Mouse (Mus musculus) adrenal gland, adult 2 months (tissue): Measurements from ENCODE around the gene Ranbp3. TPM values are rescaled to one million over a fixed set of nuclear protein-coding genes. Genes with fewer than 3 reads are reported as not detected.

Experiments
- polyA plus RNA-seq: library from polyadenylated mRNA; depleted of rRNA; stranded (reverse); fragments of >200 nt; gene quantifications from 2 replicates; pipeline ENCODE4 v1.2.3, GENCODE M21; 2012; rRNA removed
- total RNA-seq, 2 experiments: library from RNA; stranded (reverse); gene quantifications; 2 replicates each; pipeline ENCODE4 v1.2.3; 2021

Ranbp3 gene
- total and polyA plus RNA-seq, 3 experiments, result 64.3 to 97.1 (median 77.8) TPM

Other genes starting within 250 kb of the Ranbp3 start
- 100 to 1,000 TPM; 149 to 249 TPM for gene Ptprs, start 196.8 kb upstream of the Ranbp3 start, total RNA-seq
- gene Ptprs, start 196.8 kb upstream of the Ranbp3 start, polyA plus RNA-seq, result 573 and 605 TPM in 2 replicates
- gene Znrf4, start 160.9 kb upstream of the Ranbp3 start, total RNA-seq, result not detected
- gene Znrf4, start 160.9 kb upstream of the Ranbp3 start, polyA plus RNA-seq, result not detected in 2 replicates
- under 1 TPM; 0.31 to 0.98 TPM for gene Gm20219, start 118.9 kb upstream of the Ranbp3 start, total RNA-seq
- gene Gm20219, start 118.9 kb upstream of the Ranbp3 start, polyA plus RNA-seq, result 2.6 and 3.0 TPM in 2 replicates
- 100 to 1,000 TPM in 1 of 2 experiments, 10 to 100 TPM in 1; 82.8 to 119 TPM for gene Safb2, start 88.7 kb upstream of the Ranbp3 start, total RNA-seq
- 65.4 and 89.2 TPM in 2 replicates for gene Safb2, start 88.7 kb upstream of the Ranbp3 start, polyA plus RNA-seq
- 100 to 1,000 TPM in 1 of 2 experiments, 10 to 100 TPM in 1; 87.4 to 126 TPM for gene Safb, start 88.5 kb upstream of the Ranbp3 start, total RNA-seq
- 77.8 and 121 TPM in 2 replicates for gene Safb, start 88.5 kb upstream of the Ranbp3 start, polyA plus RNA-seq
- 100 to 1,000 TPM; 317 to 361 TPM for gene 2410015M20Rik, start 63.5 kb upstream of the Ranbp3 start, total RNA-seq
- gene 2410015M20Rik, start 63.5 kb upstream of the Ranbp3 start, polyA plus RNA-seq, result 98.0 and 117 TPM in 2 replicates
- 100 to 1,000 TPM; 720 to 828 TPM for gene Rpl36, start 59.9 kb upstream of the Ranbp3 start, total RNA-seq
- 1,273 and 1,721 TPM in 2 replicates for gene Rpl36, start 59.9 kb upstream of the Ranbp3 start, polyA plus RNA-seq
- 100 to 1,000 TPM; 549 to 571 TPM for gene Lonp1, start 46.4 kb upstream of the Ranbp3 start, total RNA-seq
- gene Lonp1, start 46.4 kb upstream of the Ranbp3 start, polyA plus RNA-seq, result 447 and 560 TPM in 2 replicates
- 1 to 10 TPM; 1.1 to 6.6 TPM for gene Catsperd, start 45.2 kb upstream of the Ranbp3 start, total RNA-seq
- 1.4 and 1.9 TPM in 2 replicates for gene Catsperd, start 45.2 kb upstream of the Ranbp3 start, polyA plus RNA-seq
- 100 to 1,000 TPM; 263 to 339 TPM for gene Ndufa11, start 44.5 kb downstream of the Ranbp3 start, total RNA-seq
- 862 and 877 TPM in 2 replicates for gene Ndufa11, start 44.5 kb downstream of the Ranbp3 start, polyA plus RNA-seq
- 10 to 100 TPM; 26.8 to 31.6 TPM for gene Vmac, start 44.7 kb downstream of the Ranbp3 start, total RNA-seq
- 50.2 and 57.3 TPM in 2 replicates for gene Vmac, start 44.7 kb downstream of the Ranbp3 start, polyA plus RNA-seq
- gene Nrtn, start 84.2 kb downstream of the Ranbp3 start, total RNA-seq, result 1 to 10 TPM; 3.2 to 3.9 TPM
- 53.9 and 64.0 TPM in 2 replicates for gene Nrtn, start 84.2 kb downstream of the Ranbp3 start, polyA plus RNA-seq
- gene Dus3l, start 91.5 kb downstream of the Ranbp3 start, total RNA-seq, result 10 to 100 TPM; 30.0 to 36.2 TPM
- 104 and 121 TPM in 2 replicates for gene Dus3l, start 91.5 kb downstream of the Ranbp3 start, polyA plus RNA-seq
- under 1 TPM; 0.43 to 0.73 TPM for gene Prr22, start 97.0 kb downstream of the Ranbp3 start, total RNA-seq
- gene Prr22, start 97.0 kb downstream of the Ranbp3 start, polyA plus RNA-seq, result 4.7 and 5.6 TPM in 2 replicates
- gene Rfx2, start 157.7 kb downstream of the Ranbp3 start, total RNA-seq, result 1 to 10 TPM; 5.7 to 7.8 TPM
- 12.3 and 13.4 TPM in 2 replicates for gene Rfx2, start 157.7 kb downstream of the Ranbp3 start, polyA plus RNA-seq
- under 1 TPM; 0.20 to 0.59 TPM for gene Acsbg2, start 201.2 kb downstream of the Ranbp3 start, total RNA-seq
- gene Acsbg2, start 201.2 kb downstream of the Ranbp3 start, polyA plus RNA-seq, result 0.09 and 0.11 TPM in 2 replicates
- 1 to 10 TPM; 2.7 to 5.1 TPM for gene 1700061G19Rik, start 202.2 kb downstream of the Ranbp3 start, total RNA-seq
- gene 1700061G19Rik, start 202.2 kb downstream of the Ranbp3 start, polyA plus RNA-seq, result 0.07 and 0.13 TPM in 2 replicates